Mouse (Mus musculus): ENCODE results near the gene Mgp. TPM values are rescaled to one million over a fixed set of nuclear protein-coding genes. Genes with fewer than 3 reads are reported as not detected.
"Not testable (repeated sequence)": the region's sequence is repeated elsewhere in the genome, so short reads cannot be mapped to it uniquely, and the experiment has no call there.

The Mgp gene
- polyA plus RNA-seq, 1 experiment from 2014 or later = 28.4 TPM

DNA sequence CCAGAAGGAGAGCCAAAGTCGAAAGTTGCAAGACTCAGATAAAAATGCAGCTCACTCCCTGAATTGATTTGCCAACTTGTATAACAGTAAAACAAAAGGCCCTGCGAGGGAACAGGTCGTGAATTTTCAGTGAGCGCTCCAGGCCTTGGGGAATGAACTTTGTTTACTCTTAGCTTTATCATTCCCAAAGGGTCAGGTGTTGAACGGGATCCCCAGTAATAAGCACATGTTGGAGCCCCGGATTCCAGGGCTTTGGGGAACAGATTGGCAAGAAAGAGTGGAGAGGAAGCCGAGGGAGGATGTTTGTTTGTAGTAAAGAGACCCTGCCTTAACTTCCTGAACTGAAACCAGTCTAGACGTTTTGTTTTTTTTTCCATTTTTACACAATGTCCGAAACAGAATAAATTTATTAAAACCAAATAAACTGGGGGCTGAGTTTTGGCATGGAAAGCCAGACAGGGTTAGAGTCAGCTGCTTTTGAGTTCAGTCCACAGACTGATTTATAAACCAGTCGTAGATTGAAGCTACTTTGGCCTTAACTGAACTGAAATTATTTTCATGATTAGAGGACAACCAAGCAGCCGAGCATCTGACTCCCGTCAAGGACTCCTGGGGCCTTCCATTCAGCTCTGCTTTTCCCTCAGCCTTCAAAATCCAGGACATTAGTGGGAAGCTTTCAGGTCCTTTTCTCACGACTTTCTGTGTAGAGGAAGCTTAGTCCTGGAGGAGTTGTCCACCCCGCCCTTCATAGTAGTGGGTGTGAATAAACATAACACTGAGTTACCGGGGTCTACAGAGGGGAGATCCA, 19.1 kb upstream of the Mgp start:
- ATAC-seq (ENCODE audit: low FRiP score) = no peak
- Histone ChIP-seq H3K4me2 (no peak overlapping the region), H3K36me3 (no peaks in the 10 kb centered on the region), H3K4me1 (no peaks in the 10 kb centered on the region), H3K9me3 (replicated peaks) (no peaks in the 10 kb centered on the region), H3K9ac (replicated peaks) (no peak overlapping the region), H3K27ac (replicated peaks) (no peak overlapping the region; the same call in 1 of the 2 replicates), H3K4me3 (replicated peaks) (no peak overlapping the region), H3K27me3 (replicated peaks) (no peaks in the 10 kb centered on the region)
- 63% methylated on average over 15 of the region's 15 CpGs for WGBS

- ATAC-seq (ENCODE audit: low FRiP score) = no peak
- WGBS = 85% methylated on average over 2 of the region's 2 CpGs
- Histone ChIP-seq H3K27me3 (replicated peaks) (no peaks in the 10 kb centered on the region), H3K9me3 (replicated peaks) (no peaks in the 10 kb centered on the region), H3K9ac (replicated peaks) (no peak overlapping the region), H3K4me1 (no peaks in the 10 kb centered on the region), H3K36me3 (no peaks in the 10 kb centered on the region), H3K4me3 (replicated peaks) (no peak overlapping the region), H3K27ac (replicated peaks) (no peak overlapping the region), H3K4me2 (no peak overlapping the region)
These were observed 16.4 kb upstream of the Mgp start for GRCm38 (mm10) chr6:136892002-136892401.

GRCm38 (mm10) chr6:136889554-136889953, 13.9 kb upstream of the Mgp start:
- H3K9ac ChIP-seq (replicated peaks) = no peak overlapping the region
- no peaks in the 10 kb centered on the region for H3K27me3 ChIP-seq (replicated peaks)
- no peak overlapping the region for H3K4me3 ChIP-seq (replicated peaks)
- no peak overlapping the region for H3K4me2 ChIP-seq
- no peaks in the 10 kb centered on the region for H3K9me3 ChIP-seq (replicated peaks)
- no peak overlapping the region for H3K27ac ChIP-seq (replicated peaks)
- H3K36me3 ChIP-seq = no peaks in the 10 kb centered on the region
- H3K4me1 ChIP-seq = no peaks in the 10 kb centered on the region
- no peak for ATAC-seq (ENCODE audit: low FRiP score)
- 95% methylated on average over 6 of the region's 6 CpGs for WGBS

DNA sequence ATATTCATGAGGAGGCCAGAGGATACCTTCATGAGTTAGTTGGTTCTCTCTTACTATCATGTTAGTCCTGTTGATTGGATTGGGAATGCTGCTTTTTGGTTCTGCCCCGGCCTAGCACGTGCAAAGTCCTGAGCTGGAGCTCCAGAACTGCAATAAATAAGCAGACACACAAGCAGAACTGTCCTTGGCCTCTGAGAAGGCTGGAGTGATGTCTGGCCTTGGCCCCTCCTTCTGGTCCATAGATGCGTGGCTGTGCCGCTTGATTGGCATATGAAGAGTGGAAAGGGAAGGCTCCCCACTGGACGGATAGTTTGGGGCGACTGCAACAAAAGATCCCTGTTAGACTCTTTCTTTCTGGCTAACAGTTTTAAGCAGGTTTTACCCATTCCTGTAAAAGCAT, 13.4 kb upstream of the Mgp start:
- H3K9me3 ChIP-seq (replicated peaks) = no peaks in the 10 kb centered on the region
- H3K4me3 ChIP-seq (replicated peaks) = no peak overlapping the region
- H3K4me2 ChIP-seq = no peak overlapping the region
- no peak overlapping the region for H3K9ac ChIP-seq (replicated peaks)
- no peaks in the 10 kb centered on the region for H3K27me3 ChIP-seq (replicated peaks)
- no peaks in the 10 kb centered on the region for H3K36me3 ChIP-seq
- no peak for ATAC-seq (ENCODE audit: low FRiP score)
- 86% methylated on average over 6 of the region's 6 CpGs for WGBS
- H3K4me1 ChIP-seq = no peaks in the 10 kb centered on the region
- no peak overlapping the region for H3K27ac ChIP-seq (replicated peaks)

DNA sequence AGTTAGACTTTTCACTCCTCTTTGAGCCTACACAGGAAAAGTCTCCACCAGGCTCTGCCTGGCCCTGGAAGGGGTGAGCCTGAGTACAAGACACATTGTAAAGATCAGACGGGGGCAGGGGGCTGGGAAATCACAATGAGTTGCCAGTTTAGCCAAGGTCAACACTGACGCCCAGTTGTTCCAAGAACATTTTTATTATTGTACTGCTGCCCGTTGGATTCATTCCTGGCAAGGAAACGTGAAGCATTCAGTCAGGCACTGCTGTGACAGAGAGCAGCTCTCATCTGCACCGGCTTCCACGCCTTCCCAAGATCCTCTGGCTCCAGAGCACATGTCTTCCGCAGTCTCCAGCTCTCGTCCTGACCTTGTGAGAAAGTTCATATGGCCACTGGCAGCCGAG, 12.2 kb upstream of the Mgp start:
- H3K9me3 ChIP-seq (replicated peaks) = no peaks in the 10 kb centered on the region
- no peak overlapping the region for H3K27ac ChIP-seq (replicated peaks)
- no peak overlapping the region for H3K4me3 ChIP-seq (replicated peaks)
- ATAC-seq (ENCODE audit: low FRiP score) = no peak
- no peaks in the 10 kb centered on the region; the same call in 1 of the 2 replicates for H3K4me1 ChIP-seq
- WGBS = 69% methylated on average over 9 of the region's 9 CpGs
- H3K36me3 ChIP-seq = no peaks in the 10 kb centered on the region
- H3K9ac ChIP-seq (replicated peaks) = no peak overlapping the region
- no peak overlapping the region for H3K4me2 ChIP-seq
- no peaks in the 10 kb centered on the region for H3K27me3 ChIP-seq (replicated peaks)

DNA sequence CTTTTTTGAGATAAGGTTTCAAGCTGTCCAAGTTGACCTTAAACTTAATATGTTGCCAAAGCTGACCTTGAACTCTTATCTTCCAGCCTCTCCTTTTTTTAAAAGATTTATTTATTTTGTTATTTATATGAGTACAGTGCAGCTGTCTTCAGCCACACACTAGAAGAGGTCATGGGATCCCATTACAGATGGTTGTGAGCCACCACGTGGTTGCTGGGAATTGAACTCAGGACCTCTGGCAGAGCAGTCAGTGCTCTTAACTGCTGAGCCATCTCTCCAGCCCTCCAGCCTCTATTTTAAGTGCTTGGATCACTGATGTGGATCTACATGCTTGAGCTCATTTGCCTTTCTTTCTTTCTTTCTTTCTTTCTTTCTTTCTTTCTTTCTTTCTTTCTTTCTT, 9.1 kb upstream of the Mgp start:
- not testable (repeated sequence) for H3K9me3 ChIP-seq (replicated peaks); H3K27ac ChIP-seq (replicated peaks); H3K36me3 ChIP-seq; ATAC-seq (ENCODE audit: low FRiP score); H3K4me1 ChIP-seq; H3K4me3 ChIP-seq (replicated peaks); H3K4me2 ChIP-seq; H3K9ac ChIP-seq (replicated peaks); H3K27me3 ChIP-seq (replicated peaks)
- 61% methylated on average over 1 of the region's 1 CpGs for WGBS

DNA sequence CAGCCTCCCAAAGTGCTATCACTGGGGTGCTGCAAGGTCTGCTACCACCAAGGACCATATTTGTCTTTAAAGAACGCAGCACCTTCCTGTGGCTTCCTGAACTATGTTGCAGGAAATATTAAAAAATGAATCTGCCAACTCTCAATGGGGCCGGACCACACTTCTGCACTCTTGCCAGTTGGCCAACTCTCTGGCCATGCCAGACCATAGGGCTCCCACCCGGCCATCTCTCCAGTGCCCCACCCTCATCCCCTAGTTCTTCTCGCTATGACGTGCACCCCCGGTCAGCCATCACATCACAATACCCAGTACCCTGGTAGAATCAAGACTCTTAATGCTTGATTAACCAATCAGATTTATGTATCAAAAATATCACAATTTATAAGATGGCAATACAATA, 8.3 kb upstream of the Mgp start:
- ATAC-seq (ENCODE audit: low FRiP score) = no peak

DNA sequence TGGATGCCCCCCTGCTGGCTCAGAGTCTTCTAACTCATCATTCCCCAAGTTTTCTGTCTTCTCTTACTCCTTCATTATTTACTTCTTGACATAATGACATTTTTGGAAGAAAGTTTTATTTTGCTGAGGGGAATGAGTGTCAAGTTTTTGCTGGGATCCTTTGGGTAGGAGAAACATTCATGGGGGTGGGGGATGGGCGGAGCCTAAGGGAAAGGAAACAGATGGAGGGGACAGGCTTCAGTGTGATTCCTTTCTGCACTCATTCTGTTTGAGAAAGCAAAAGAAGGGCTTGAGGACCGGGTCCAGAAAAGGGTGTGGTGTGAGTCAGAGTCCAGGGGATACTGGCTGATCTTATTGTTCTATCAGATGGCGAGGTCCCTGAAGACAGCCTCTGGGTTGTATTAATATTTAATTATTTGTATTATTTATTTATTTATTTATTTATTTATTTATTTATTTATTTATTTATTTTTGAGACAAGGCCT, 7.8 kb upstream of the Mgp start:
- WGBS = 86% methylated on average over 3 of the region's 3 CpGs

More for the DNA sequence above, 8.3 kb upstream of the Mgp start:
- no peak overlapping the region for H3K9ac ChIP-seq (replicated peaks)
- no peak overlapping the region for H3K4me3 ChIP-seq (replicated peaks)
- no peaks in the 10 kb centered on the region; the same call in 1 of the 2 replicates for H3K4me1 ChIP-seq
- WGBS = 93% methylated on average over 6 of the region's 6 CpGs
- no peak overlapping the region for H3K27ac ChIP-seq (replicated peaks)
- no peak overlapping the region for H3K4me2 ChIP-seq
- no peaks in the 10 kb centered on the region for H3K9me3 ChIP-seq (replicated peaks)
- no peaks in the 10 kb centered on the region for H3K36me3 ChIP-seq
- no peaks in the 10 kb centered on the region; the same call in 1 of the 2 replicates for H3K27me3 ChIP-seq (replicated peaks)

DNA sequence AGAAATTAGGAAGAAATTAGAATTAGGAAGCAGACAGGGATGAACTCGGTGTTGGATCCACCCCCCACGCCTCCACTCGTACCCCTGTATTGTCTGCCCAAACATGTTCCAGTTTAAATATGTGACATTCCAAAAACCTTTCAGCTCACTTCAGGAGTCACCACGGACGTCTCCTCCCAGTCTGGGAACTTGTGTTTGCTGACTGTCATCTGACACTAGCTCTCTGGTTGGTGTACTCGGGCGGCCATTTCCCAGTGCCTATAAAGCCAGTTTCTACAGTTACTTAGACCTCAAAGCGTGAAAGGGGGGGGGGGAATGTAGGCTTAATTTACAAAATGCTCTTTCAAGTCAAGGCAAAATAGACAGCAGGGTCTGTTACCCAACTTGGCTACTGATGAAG, 6.1 kb upstream of the Mgp start:
- H3K27me3 ChIP-seq (replicated peaks) = no peaks in the 10 kb centered on the region; the same call in 1 of the 2 replicates

More for the DNA sequence above, 7.8 kb upstream of the Mgp start:
- Histone ChIP-seq H3K27ac (replicated peaks) (no peak overlapping the region), H3K4me2 (no peak overlapping the region), H3K9me3 (replicated peaks) (no peaks in the 10 kb centered on the region), H3K9ac (replicated peaks) (no peak overlapping the region), H3K27me3 (replicated peaks) (no peaks in the 10 kb centered on the region; the same call in 1 of the 2 replicates), H3K4me1 (no peaks in the 10 kb centered on the region; the same call in 1 of the 2 replicates), H3K4me3 (replicated peaks) (no peak overlapping the region), H3K36me3 (no peaks in the 10 kb centered on the region)
- ATAC-seq (ENCODE audit: low FRiP score) = no peak

GRCm38 (mm10) chr6:136874599-136874998, 1.0 kb downstream of the Mgp start:
- no peaks in the 10 kb centered on the region for H3K36me3 ChIP-seq
- 0 out of 2 replicates have a peak overlapping the region, but pooled peaks have one; percentile 3 for H3K4me3 ChIP-seq (replicated peaks)
- H3K27me3 ChIP-seq (replicated peaks) = no peaks in the 10 kb centered on the region
- H3K9me3 ChIP-seq (replicated peaks) = no peaks in the 10 kb centered on the region
- H3K27ac ChIP-seq (replicated peaks) = no peak overlapping the region
- ATAC-seq (ENCODE audit: low FRiP score) = no peak
- peak overlapping the region; percentile 20 for H3K4me2 ChIP-seq
- peaks cover 9% of the 10 kb centered on the region; the same call in 1 of the 2 replicates for H3K4me1 ChIP-seq
- 44% methylated on average over 8 of the region's 8 CpGs for WGBS
- no peak overlapping the region for H3K9ac ChIP-seq (replicated peaks)

More for the DNA sequence above, 6.1 kb upstream of the Mgp start:
- Histone ChIP-seq H3K27ac (replicated peaks) (no peak overlapping the region), H3K4me1 (no peaks in the 10 kb centered on the region; the same call in 1 of the 2 replicates), H3K36me3 (no peaks in the 10 kb centered on the region), H3K9ac (replicated peaks) (no peak overlapping the region), H3K4me2 (no peak overlapping the region), H3K9me3 (replicated peaks) (no peaks in the 10 kb centered on the region), H3K4me3 (replicated peaks) (no peak overlapping the region)
- ATAC-seq (ENCODE audit: low FRiP score) = no peak
- 84% methylated on average over 8 of the region's 8 CpGs for WGBS

DNA sequence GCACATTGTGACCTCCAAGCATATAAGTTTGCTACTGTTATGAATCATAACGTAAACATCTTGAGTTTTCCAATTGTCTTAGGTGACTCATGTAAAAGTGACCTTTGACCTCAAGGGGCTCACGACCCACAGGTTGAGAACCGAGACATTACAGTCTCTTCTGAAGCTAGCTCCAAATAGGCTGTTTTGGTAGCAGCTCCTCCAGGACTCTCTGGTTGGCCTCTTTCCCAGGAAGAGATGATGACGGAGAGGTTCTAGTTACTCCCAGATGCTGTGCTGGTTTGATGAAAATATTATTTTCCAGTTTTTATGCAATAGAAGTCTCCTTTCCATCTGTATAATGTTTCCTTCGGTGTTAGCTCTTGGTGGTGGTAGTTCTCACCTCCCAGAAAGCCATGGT, 6.7 kb downstream of the Mgp start:
- WGBS = 89% methylated on average over 5 of the region's 5 CpGs
- no peak for ATAC-seq (ENCODE audit: low FRiP score)

DNA sequence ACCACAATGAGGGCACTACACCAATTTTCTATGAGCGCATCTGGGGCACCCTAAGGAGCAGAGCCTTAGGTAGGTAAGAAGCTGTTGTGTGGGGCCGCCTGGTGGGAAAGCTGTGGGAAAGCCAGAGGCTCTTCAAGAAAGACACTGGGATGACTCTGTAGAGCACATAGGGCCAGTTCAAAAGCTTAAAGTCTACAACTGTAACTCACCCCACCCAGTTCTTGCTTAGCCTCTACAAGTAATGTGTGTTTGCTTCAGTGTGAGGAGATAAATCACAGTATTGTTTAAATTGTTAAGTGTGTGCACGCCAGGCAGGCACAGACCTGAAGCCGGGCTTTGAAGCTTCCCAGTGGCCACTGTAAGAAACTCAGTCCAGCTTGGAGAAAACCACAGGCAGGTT, 9.5 kb downstream of the Mgp start:
- 73% methylated on average over 4 of the region's 4 CpGs for WGBS

More for the DNA sequence above, 6.7 kb downstream of the Mgp start:
- H3K36me3 ChIP-seq = no peaks in the 10 kb centered on the region
- no peak overlapping the region for H3K4me2 ChIP-seq
- H3K27ac ChIP-seq (replicated peaks) = no peak overlapping the region
- no peaks in the 10 kb centered on the region for H3K9me3 ChIP-seq (replicated peaks)
- no peaks in the 10 kb centered on the region for H3K4me1 ChIP-seq
- H3K9ac ChIP-seq (replicated peaks) = no peak overlapping the region
- H3K27me3 ChIP-seq (replicated peaks) = no peaks in the 10 kb centered on the region
- H3K4me3 ChIP-seq (replicated peaks) = no peak overlapping the region

More for the DNA sequence above, 9.5 kb downstream of the Mgp start:
- no peak overlapping the region for H3K9ac ChIP-seq (replicated peaks)
- no peaks in the 10 kb centered on the region for H3K4me1 ChIP-seq
- no peak overlapping the region for H3K4me3 ChIP-seq (replicated peaks)
- H3K9me3 ChIP-seq (replicated peaks) = no peaks in the 10 kb centered on the region
- no peak overlapping the region for H3K27ac ChIP-seq (replicated peaks)
- ATAC-seq (ENCODE audit: low FRiP score) = no peak
- H3K36me3 ChIP-seq = no peaks in the 10 kb centered on the region
- H3K27me3 ChIP-seq (replicated peaks) = no peaks in the 10 kb centered on the region
- no peak overlapping the region for H3K4me2 ChIP-seq
